Mouse (Mus musculus): ENCODE data around the gene Ccl7.

- TF ChIP-seq MAFK (IDR thresholded peaks at IDR 0.05; ENCODE audit: insufficient read depth, low read depth, low read length) (no peak), HCFC1 (IDR thresholded peaks at IDR 0.05; ENCODE audit: borderline replicate concordance, insufficient read depth, low read length) (no peak), ZNF384 (IDR thresholded peaks at IDR 0.05; ENCODE audit: low read depth, low read length) (no peak), ZC3H11A (IDR thresholded peaks at IDR 0.05; ENCODE audit: borderline replicate concordance, low read depth, low read length) (no peak)
These were observed 6.3 kb upstream of the Ccl7 start for GRCm38 (mm10) chr11:82039132-82039660.

All from ES-E14 (cell line).